Mouse (Mus musculus) cortical plate, adult 2 months (tissue): Measurements from ENCODE around the gene Aco2.
A peak's percentile ranks its signal among the peaks of the same experiment; 100 is the strongest.

Experiments used
- CTCF ChIP-seq: fragments of 200-500 bp; IDR thresholded peaks from 2 replicates; pipeline ENCODE4 v1.5.1; 2011; ENCODE audit warnings: mild to moderate bottlenecking, control low read depth, low read length; ENCODE audit not compliant: insufficient read depth; ENCODE audit errors: extremely low read depth
- POLR2A ChIP-seq: fragments of 200-500 bp; IDR thresholded peaks from 2 replicates; pipeline ENCODE4 v1.6.1; 2011; ENCODE audit warnings: mild to moderate bottlenecking, low read length, control low read depth; ENCODE audit not compliant: insufficient read depth; ENCODE audit errors: extremely low read depth

- no peak for TF ChIP-seq CTCF
- TF ChIP-seq POLR2A, result peak; percentile 41; the same call in 1 of the 2 replicates
Observed at GRCm38 (mm10) chr15:81839634-81840033, 32.5 kb upstream of the Aco2 start.
